28 mouse cellular contexts compared by ENCODE assay signal in genomic region chr2:60443279-60443678, GRCm38 (mm10).
DNase-seq lines count a peak whose midpoint lies in the region; ATAC-seq and TF ChIP-seq lines count a peak whose summit lies in the region.
"Had no signal": no experiment of that assay in that cellular context is flagged by ENCODE, and none has a peak within 500 bp of the region (broad histone marks: within the 10 kb centered on the region; RNA-seq: fewer than 3 reads in every experiment).

No protein-coding gene starts in this region.

- no peak for DNase-seq in lung, postnatal 0 days (ENCODE audit: low spot score)
- DNase-seq in lung, postnatal 10 days: no peak
- DNase-seq in ES-E14 (ENCODE audit: low read depth, low spot score): peak; percentile 27
- DNase-seq in stomach, postnatal 0 days (ENCODE audit: low spot score): no peak
- no peak for DNase-seq in hindbrain, postnatal 0 days (ENCODE audit: low spot score)
- DNase-seq in hindbrain, embryonic 14.5 days (ENCODE audit: low spot score): no peak
- DNase-seq: adrenal gland, postnatal 14 days; B cell, adult 2 months; cerebellum, adult 9-10 months; heart, postnatal 14 days; kidney, adult 9 months; kidney, postnatal 4 days; layer of hippocampus, adult 9-11 months; liver, embryonic 13.5 days; right cerebral cortex, adult 18-20 months; thymus, adult 2 months; thymus, postnatal 4 days had no signal

- H3K4me2 ChIP-seq in intestine, postnatal 0 days (replicated peaks; ENCODE audit: low read depth): no peak overlapping the region
- H3K4me2 ChIP-seq in intestine, embryonic 16.5 days (ENCODE audit: low read depth, low read length): no peak overlapping the region
- H3K4me2 ChIP-seq in lung, postnatal 0 days (replicated peaks; ENCODE audit: low read depth, low read length): no peak overlapping the region
- no peak overlapping the region for H3K4me2 ChIP-seq in stomach, postnatal 0 days (replicated peaks; ENCODE audit: low read depth)
- H3K4me2 ChIP-seq in hindbrain, postnatal 0 days (ENCODE audit: low read depth, low read length): no peak overlapping the region
- no peak overlapping the region for H3K4me2 ChIP-seq in hindbrain, embryonic 14.5 days (replicated peaks)
- H3K4me2 ChIP-seq: forebrain, embryonic 13.5 days; heart, embryonic 13.5 days; hindbrain, embryonic 12.5 days; limb, embryonic 12.5 days; liver, embryonic 13.5 days; lung, embryonic 15.5 days; midbrain, embryonic 15.5 days; neural tube, embryonic 13.5 days had no signal

- H3K27ac ChIP-seq in intestine, postnatal 0 days (ENCODE audit: low read depth, low read length): no peak overlapping the region
- H3K27ac ChIP-seq in intestine, embryonic 16.5 days (ENCODE audit: low read length): no peak overlapping the region
- H3K27ac ChIP-seq in lung, postnatal 0 days (ENCODE audit: low read length): no peak overlapping the region
- no peak overlapping the region for H3K27ac ChIP-seq in ES-E14 (ENCODE audit: insufficient read depth, low read depth, low read length, poor library complexity, severe bottlenecking)
- no peak overlapping the region for H3K27ac ChIP-seq in stomach, postnatal 0 days (replicated peaks)
- H3K27ac ChIP-seq in hindbrain, postnatal 0 days: no peak overlapping the region
- H3K27ac ChIP-seq in hindbrain, embryonic 14.5 days: no peak overlapping the region
- H3K27ac ChIP-seq: forebrain, embryonic 13.5 days; heart, embryonic 13.5 days; hindbrain, embryonic 12.5 days; limb, embryonic 12.5 days; liver, embryonic 13.5 days; lung, embryonic 15.5 days; macrophage; midbrain, embryonic 15.5 days; neural tube, embryonic 13.5 days had no signal

- H3K9ac ChIP-seq in intestine, postnatal 0 days (ENCODE audit: low read depth, low read length): no peak overlapping the region
- no peak overlapping the region for H3K9ac ChIP-seq in intestine, embryonic 16.5 days (ENCODE audit: low read depth, low read length)
- H3K9ac ChIP-seq in lung, postnatal 0 days (replicated peaks; ENCODE audit: low read depth): no peak overlapping the region
- no peak overlapping the region for H3K9ac ChIP-seq in ES-E14 (ENCODE audit: insufficient read depth, low read depth, low read length, poor library complexity, severe bottlenecking)
- H3K9ac ChIP-seq in stomach, postnatal 0 days (ENCODE audit: low read length): no peak overlapping the region
- no peak overlapping the region for H3K9ac ChIP-seq in hindbrain, postnatal 0 days (replicated peaks; ENCODE audit: low read length)
- no peak overlapping the region for H3K9ac ChIP-seq in hindbrain, embryonic 14.5 days
- H3K9ac ChIP-seq: forebrain, embryonic 13.5 days; heart, embryonic 13.5 days; hindbrain, embryonic 12.5 days; limb, embryonic 12.5 days; liver, embryonic 13.5 days; lung, embryonic 15.5 days; midbrain, embryonic 15.5 days; neural tube, embryonic 13.5 days had no signal

- ATAC-seq in intestine, postnatal 0 days: no peak
- ATAC-seq in intestine, embryonic 16.5 days: no peak
- no peak for ATAC-seq in lung, postnatal 0 days
- no peak for ATAC-seq in stomach, postnatal 0 days (ENCODE audit: low FRiP score, low TSS enrichment)
- ATAC-seq in hindbrain, postnatal 0 days: no peak
- ATAC-seq in hindbrain, embryonic 14.5 days (ENCODE audit: low FRiP score): no peak
- ATAC-seq: forebrain, embryonic 13.5 days; inflammation-experienced regulatory T-cells, adult 6 months; midbrain, embryonic 15.5 days had no signal

- H3K27me3 ChIP-seq in intestine, postnatal 0 days (replicated peaks; ENCODE audit: control insufficient read depth, insufficient read depth, low read length): no peaks in the 10 kb centered on the region
- no peaks in the 10 kb centered on the region for H3K27me3 ChIP-seq in intestine, embryonic 16.5 days (replicated peaks; ENCODE audit: control insufficient read depth, insufficient read depth, low read length)
- H3K27me3 ChIP-seq in lung, postnatal 0 days (replicated peaks; ENCODE audit: insufficient read depth, low read length): no peaks in the 10 kb centered on the region
- no peaks in the 10 kb centered on the region for H3K27me3 ChIP-seq in stomach, postnatal 0 days (ENCODE audit: control insufficient read depth, insufficient read depth, low read length)
- H3K27me3 ChIP-seq in hindbrain, postnatal 0 days (ENCODE audit: insufficient read depth, low read length): no peaks in the 10 kb centered on the region
- H3K27me3 ChIP-seq in hindbrain, embryonic 14.5 days (ENCODE audit: control insufficient read depth, insufficient read depth, low read length): no peaks in the 10 kb centered on the region
- H3K27me3 ChIP-seq: forebrain, embryonic 13.5 days; heart, embryonic 13.5 days; hindbrain, embryonic 12.5 days; limb, embryonic 12.5 days; liver, embryonic 13.5 days; lung, embryonic 15.5 days; midbrain, embryonic 15.5 days; neural tube, embryonic 13.5 days had no signal

- H3K9me3 ChIP-seq in intestine, postnatal 0 days (ENCODE audit: control insufficient read depth): no peaks in the 10 kb centered on the region
- no peaks in the 10 kb centered on the region for H3K9me3 ChIP-seq in intestine, embryonic 16.5 days (ENCODE audit: control insufficient read depth, low read length)
- H3K9me3 ChIP-seq in lung, postnatal 0 days (ENCODE audit: low read length): no peaks in the 10 kb centered on the region
- no peaks in the 10 kb centered on the region for H3K9me3 ChIP-seq in ES-E14 (ENCODE audit: control insufficient read depth, insufficient read depth, low read depth, low read length)
- no peaks in the 10 kb centered on the region for H3K9me3 ChIP-seq in stomach, postnatal 0 days (ENCODE audit: control insufficient read depth, low read length)
- H3K9me3 ChIP-seq in hindbrain, postnatal 0 days (ENCODE audit: low read length): no peaks in the 10 kb centered on the region
- H3K9me3 ChIP-seq in hindbrain, embryonic 14.5 days (ENCODE audit: control insufficient read depth, low read length): no peaks in the 10 kb centered on the region
- H3K9me3 ChIP-seq: forebrain, embryonic 13.5 days; heart, embryonic 13.5 days; hindbrain, embryonic 12.5 days; limb, embryonic 12.5 days; liver, embryonic 13.5 days; lung, embryonic 15.5 days; midbrain, embryonic 15.5 days; neural tube, embryonic 13.5 days had no signal

- TF ChIP-seq CTCF in intestine, postnatal 0 days (IDR thresholded peaks at IDR 0.05; ENCODE audit: low read depth): peak; percentile 32
- 0 out of 2 replicates have a peak, but pooled peaks have one; percentile 14 for TF ChIP-seq CTCF in lung, postnatal 0 days (IDR thresholded peaks at IDR 0.05)
- TF ChIP-seq CTCF in stomach, postnatal 0 days (IDR thresholded peaks at IDR 0.05; ENCODE audit: low read depth): peak; percentile 32
- TF ChIP-seq CTCF in hindbrain, postnatal 0 days (IDR thresholded peaks at IDR 0.05; ENCODE audit: low read depth): no peak

- no peak overlapping the region for H3K4me3 ChIP-seq in intestine, postnatal 0 days (ENCODE audit: low read depth, low read length)
- no peak overlapping the region for H3K4me3 ChIP-seq in intestine, embryonic 16.5 days (ENCODE audit: low read length)
- no peak overlapping the region for H3K4me3 ChIP-seq in lung, postnatal 0 days (ENCODE audit: low read depth, low read length)
- no peak overlapping the region for H3K4me3 ChIP-seq in ES-E14 (ENCODE audit: insufficient read depth in 1 of 2, low read depth in 1 of 2, low read length in 2 of 2, poor library complexity in 1 of 2, severe bottlenecking in 1 of 2)
- no peak overlapping the region for H3K4me3 ChIP-seq in stomach, postnatal 0 days (ENCODE audit: low read depth, low read length)
- H3K4me3 ChIP-seq in hindbrain, postnatal 0 days (ENCODE audit: low read length): no peak overlapping the region
- no peak overlapping the region for H3K4me3 ChIP-seq in hindbrain, embryonic 14.5 days (replicated peaks; ENCODE audit: low read length)
- H3K4me3 ChIP-seq: forebrain, embryonic 13.5 days; heart, embryonic 13.5 days; hindbrain, embryonic 12.5 days; limb, embryonic 12.5 days; liver, embryonic 13.5 days; lung, embryonic 15.5 days; midbrain, embryonic 15.5 days; neural tube, embryonic 13.5 days had no signal

- no peak for TF ChIP-seq EP300 in lung, postnatal 0 days (IDR thresholded peaks at IDR 0.05)
- TF ChIP-seq EP300 in stomach, postnatal 0 days (optimal IDR thresholded peaks at IDR 0.05): no peak

- H3K36me3 ChIP-seq in intestine, postnatal 0 days (ENCODE audit: control insufficient read depth, insufficient read depth): no peaks in the 10 kb centered on the region
- no peaks in the 10 kb centered on the region for H3K36me3 ChIP-seq in intestine, embryonic 16.5 days (ENCODE audit: control insufficient read depth, insufficient read depth, low read length)
- H3K36me3 ChIP-seq in lung, postnatal 0 days (ENCODE audit: insufficient read depth, low read length): no peaks in the 10 kb centered on the region
- no peaks in the 10 kb centered on the region for H3K36me3 ChIP-seq in ES-E14 (ENCODE audit: control insufficient read depth, insufficient read depth, low read length, poor library complexity, severe bottlenecking)
- H3K36me3 ChIP-seq in stomach, postnatal 0 days (ENCODE audit: control insufficient read depth, insufficient read depth, low read length): no peaks in the 10 kb centered on the region
- no peaks in the 10 kb centered on the region for H3K36me3 ChIP-seq in hindbrain, postnatal 0 days (ENCODE audit: insufficient read depth, low read length)
- H3K36me3 ChIP-seq in hindbrain, embryonic 14.5 days (replicated peaks; ENCODE audit: control insufficient read depth, insufficient read depth): no peaks in the 10 kb centered on the region
- H3K36me3 ChIP-seq: heart, embryonic 13.5 days; hindbrain, embryonic 12.5 days; limb, embryonic 12.5 days; liver, embryonic 13.5 days; lung, embryonic 15.5 days; midbrain, embryonic 15.5 days; neural tube, embryonic 13.5 days had no signal

- WGBS in intestine, postnatal 0 days: 93% methylated on average over 7 of the region's 7 CpGs
- 93% methylated on average over 7 of the region's 7 CpGs for WGBS in intestine, embryonic 16.5 days
- 91% methylated on average over 7 of the region's 7 CpGs for WGBS in lung, postnatal 0 days
- WGBS in stomach, postnatal 0 days: 93% methylated on average over 7 of the region's 7 CpGs
- 96% methylated on average over 7 of the region's 7 CpGs for WGBS in hindbrain, postnatal 0 days
- 94% methylated on average over 7 of the region's 7 CpGs for WGBS in hindbrain, embryonic 14.5 days

- in situ Hi-C loops in ES-E14 (cut with MboI; ENCODE audit: low sequenced_read_pairs in 2 of 2, unreplicated experiment in 2 of 2): loop anchor here in 1 of 2 experiments (25.0 kb wide), 1 partner anchor 906 kb away; no protein-coding TSS in a partner anchor

- H3K4me1 ChIP-seq in intestine, postnatal 0 days (replicated peaks; ENCODE audit: control insufficient read depth, insufficient read depth, low read length): no peaks in the 10 kb centered on the region
- 0 out of 2 replicates have a peak, but pooled peaks cover 3% of the 10 kb centered on the region for H3K4me1 ChIP-seq in intestine, embryonic 16.5 days (ENCODE audit: control insufficient read depth, insufficient read depth, low read length)
- no peaks in the 10 kb centered on the region for H3K4me1 ChIP-seq in lung, postnatal 0 days (ENCODE audit: insufficient read depth, low read depth, low read length)
- no peaks in the 10 kb centered on the region for H3K4me1 ChIP-seq in ES-E14 (ENCODE audit: control insufficient read depth in 2 of 2, insufficient read depth in 2 of 2, low read length in 2 of 2, poor library complexity in 1 of 2)
- H3K4me1 ChIP-seq in stomach, postnatal 0 days (replicated peaks; ENCODE audit: control insufficient read depth, insufficient read depth): no peaks in the 10 kb centered on the region
- no peaks in the 10 kb centered on the region for H3K4me1 ChIP-seq in hindbrain, postnatal 0 days (ENCODE audit: insufficient read depth, low read length)
- no peaks in the 10 kb centered on the region for H3K4me1 ChIP-seq in hindbrain, embryonic 14.5 days (replicated peaks; ENCODE audit: control insufficient read depth, insufficient read depth, low read length)
- H3K4me1 ChIP-seq: forebrain, embryonic 13.5 days; heart, embryonic 13.5 days; hindbrain, embryonic 12.5 days; liver, embryonic 13.5 days; lung, embryonic 15.5 days; midbrain, embryonic 15.5 days had no signal
